In the genomic region with DNA sequence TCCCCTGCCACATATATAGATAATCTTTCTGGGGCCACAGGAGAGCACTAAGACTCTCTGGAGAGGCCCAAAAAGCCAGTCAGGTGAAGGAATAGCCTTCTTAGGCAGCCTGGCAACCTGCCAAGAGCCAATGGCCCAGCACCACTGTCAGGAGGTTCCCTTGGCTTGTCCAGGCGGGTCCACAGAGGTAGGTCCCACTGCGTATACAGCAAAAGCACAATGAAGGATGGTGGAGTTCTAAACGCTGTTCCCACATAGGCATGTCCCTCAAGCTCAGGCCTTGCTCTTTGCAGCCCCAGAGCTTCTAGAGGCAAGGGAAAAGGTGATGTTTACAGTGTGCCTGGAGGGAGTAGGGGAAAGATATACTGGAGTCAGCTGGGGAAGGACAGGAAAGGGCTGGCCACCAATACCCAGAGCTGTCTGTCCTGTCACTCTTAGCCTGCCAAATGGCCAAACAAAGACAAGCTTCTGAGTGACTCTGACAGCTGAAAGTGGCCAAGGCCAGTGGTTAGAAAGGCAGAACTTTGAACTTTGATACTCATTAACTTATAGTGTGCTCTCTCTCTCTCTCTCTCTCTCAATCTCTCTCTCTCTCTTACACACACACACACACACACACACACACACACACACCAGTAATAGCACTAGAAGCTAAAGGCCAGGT, we compare ENCODE assay signal across 16 mouse cellular contexts.
A peak's percentile ranks its signal among the peaks of the same experiment; 100 is the strongest.
DNase-seq lines count a peak whose midpoint lies in the region; ATAC-seq and TF ChIP-seq lines count a peak whose summit lies in the region.
"Had no signal": no experiment of that assay in that cellular context is flagged by ENCODE, and none has a peak within 500 bp of the region (broad histone marks: within the 10 kb centered on the region; RNA-seq: fewer than 3 reads in every experiment).

No protein-coding gene starts in this region.

- H3K27ac ChIP-seq in gastrocnemius, adult 2 months: peak overlapping the region; percentile 48
- no peak overlapping the region for H3K27ac ChIP-seq in MEL (ENCODE audit: control insufficient read depth, low read depth, low read length)
- no peak overlapping the region for H3K27ac ChIP-seq in kidney, embryonic 16.5 days (ENCODE audit: low read length)
- peak overlapping the region; percentile 41 for H3K27ac ChIP-seq in liver, embryonic 16.5 days (ENCODE audit: low read length)
- H3K27ac ChIP-seq: forebrain, embryonic 13.5 days; heart, embryonic 13.5 days had no signal

- ATAC-seq in kidney, embryonic 16.5 days (ENCODE audit: low FRiP score, low TSS enrichment): 0 out of 2 replicates have a peak, but pooled peaks have one; percentile 12
- ATAC-seq in liver, embryonic 16.5 days (ENCODE audit: low read depth): peak; percentile 80
- ATAC-seq: forebrain, embryonic 13.5 days; hindbrain, embryonic 16.5 days had no signal

- H3K4me1 ChIP-seq in MEL (ENCODE audit: control insufficient read depth in 1 of 2, insufficient read depth in 2 of 2, low read length in 2 of 2): no peaks in the 10 kb centered on the region
- no peaks in the 10 kb centered on the region for H3K4me1 ChIP-seq in kidney, embryonic 16.5 days (ENCODE audit: insufficient read depth, low read length)
- H3K4me1 ChIP-seq in liver, embryonic 16.5 days (ENCODE audit: control insufficient read depth, low read depth, low read length): no peaks in the 10 kb centered on the region
- H3K4me1 ChIP-seq: forebrain, embryonic 13.5 days had no signal

- peak; percentile 39 for DNase-seq in gastrocnemius, adult 2 months
- no peak for DNase-seq in gastrocnemius, postnatal 4 days (ENCODE audit: low spot score in 2 of 2)
- peak; percentile 5 for DNase-seq in MEL (ENCODE audit: low read depth, low spot score)
- DNase-seq in urinary bladder, postnatal 14 days (ENCODE audit: low spot score): no peak
- no peak for DNase-seq in spleen, adult 12 weeks (ENCODE audit: low spot score)
- no peak for DNase-seq in adrenal gland, postnatal 10 days
- DNase-seq: cerebellum, postnatal 14 days; embryo, embryonic 11 days; heart, postnatal 4 days; lung, adult 18-20 months; right cerebral cortex, postnatal 25 days had no signal

- H3K4me2 ChIP-seq in kidney, embryonic 16.5 days (replicated peaks; ENCODE audit: low read depth, low read length): no peak overlapping the region
- H3K4me2 ChIP-seq in liver, embryonic 16.5 days (ENCODE audit: low read depth, low read length): no peak overlapping the region
- H3K4me2 ChIP-seq: forebrain, embryonic 13.5 days; heart, embryonic 13.5 days had no signal

- no peak overlapping the region for H3K9ac ChIP-seq in MEL (ENCODE audit: control insufficient read depth, low read depth, low read length, poor library complexity, severe bottlenecking)
- no peak overlapping the region for H3K9ac ChIP-seq in kidney, embryonic 16.5 days (replicated peaks; ENCODE audit: low read length)
- no peak overlapping the region for H3K9ac ChIP-seq in liver, embryonic 16.5 days (ENCODE audit: low read depth, low read length)
- H3K9ac ChIP-seq: forebrain, embryonic 13.5 days; heart, embryonic 13.5 days had no signal

- no peaks in the 10 kb centered on the region for H3K36me3 ChIP-seq in MEL (ENCODE audit: control insufficient read depth in 1 of 2, insufficient read depth in 2 of 2, low read length in 2 of 2)
- H3K36me3 ChIP-seq in kidney, embryonic 16.5 days (ENCODE audit: insufficient read depth, low read length): no peaks in the 10 kb centered on the region
- H3K36me3 ChIP-seq in liver, embryonic 16.5 days (ENCODE audit: control insufficient read depth, insufficient read depth): no peaks in the 10 kb centered on the region
- H3K36me3 ChIP-seq: heart, embryonic 13.5 days had no signal

- TF ChIP-seq EP300 in MEL (IDR thresholded peaks at IDR 0.05; ENCODE audit: low read depth in 1 of 2, low read length in 2 of 2): no peak

- H3K4me3 ChIP-seq in gastrocnemius, adult 2 months: no peak overlapping the region
- H3K4me3 ChIP-seq in MEL (ENCODE audit: control insufficient read depth in 1 of 2, insufficient read depth in 1 of 2, low read depth in 2 of 2, low read length in 2 of 2): no peak overlapping the region
- no peak overlapping the region for H3K4me3 ChIP-seq in kidney, embryonic 16.5 days (ENCODE audit: low read length)
- no peak overlapping the region for H3K4me3 ChIP-seq in liver, embryonic 16.5 days (ENCODE audit: low read depth, low read length)
- H3K4me3 ChIP-seq: forebrain, embryonic 13.5 days; heart, embryonic 13.5 days had no signal

- TF ChIP-seq POLR2A in MEL (IDR thresholded peaks at IDR 0.05; ENCODE audit: control insufficient read depth in 1 of 2, insufficient read depth in 1 of 2, low read depth in 1 of 2, low read length in 2 of 2, poor library complexity in 1 of 2): no peak

- intact Hi-C loops in gastrocnemius, adult 2 months (cut with DNase I): loop anchor here (10.0 kb wide), 2 partner anchors 160 to 290 kb away; no protein-coding TSS in a partner anchor

- TF ChIP-seq CTCF in gastrocnemius, adult 2 months (IDR thresholded peaks at IDR 0.05): no peak
- TF ChIP-seq CTCF in MEL (IDR thresholded peaks at IDR 0.05 in 2 of 3, conservative IDR thresholded peaks at IDR 0.05 in 1 of 3; ENCODE audit: control insufficient read depth in 1 of 3, insufficient read depth in 1 of 3, low read depth in 2 of 3, low read length in 3 of 3, poor library complexity in 1 of 3, severe bottlenecking in 1 of 3): no peak

- no peaks in the 10 kb centered on the region for H3K79me2 ChIP-seq in MEL (ENCODE audit: control insufficient read depth, insufficient read depth, low read length, poor library complexity)

- 77% methylated on average over 3 of the region's 3 CpGs for WGBS in kidney, embryonic 16.5 days
- WGBS in liver, embryonic 16.5 days (ENCODE audit: insufficient replicate concordance): 56% methylated on average over 3 of the region's 3 CpGs

- TF ChIP-seq RAD21 in MEL (IDR thresholded peaks at IDR 0.05; ENCODE audit: low read depth, low read length): no peak

- no peaks in the 10 kb centered on the region for H3K9me3 ChIP-seq in MEL (replicated peaks; ENCODE audit: insufficient read depth, low read length)
- H3K9me3 ChIP-seq in kidney, embryonic 16.5 days (ENCODE audit: low read length): no peaks in the 10 kb centered on the region
- H3K9me3 ChIP-seq in liver, embryonic 16.5 days (replicated peaks; ENCODE audit: control insufficient read depth, low read length): no peaks in the 10 kb centered on the region
- H3K9me3 ChIP-seq: forebrain, embryonic 13.5 days; heart, embryonic 13.5 days had no signal

- no peaks in the 10 kb centered on the region for H3K27me3 ChIP-seq in MEL (ENCODE audit: control insufficient read depth in 1 of 2, insufficient read depth in 2 of 2, low read length in 2 of 2)
- H3K27me3 ChIP-seq in kidney, embryonic 16.5 days (ENCODE audit: insufficient read depth, low read length): peaks cover 4% of the 10 kb centered on the region; the same call in 1 of the 2 replicates
- no peaks in the 10 kb centered on the region; the same call in 1 of the 2 replicates for H3K27me3 ChIP-seq in liver, embryonic 16.5 days (ENCODE audit: control insufficient read depth, insufficient read depth, low read depth, low read length)

TF ChIP-seq in MEL, 35 proteins besides CTCF, POLR2A, EP300 and RAD21:
- TF ChIP-seq ETS1 (IDR thresholded peaks at IDR 0.05; ENCODE audit: low read depth, low read length) (no peak), TAL1 (IDR thresholded peaks at IDR 0.05; ENCODE audit: low read length) (no peak), E2F4 (IDR thresholded peaks at IDR 0.05; ENCODE audit: borderline replicate concordance, low read depth, low read length) (no peak), JUND (IDR thresholded peaks at IDR 0.05; ENCODE audit: low read depth, low read length) (no peak), KAT2A (conservative IDR thresholded peaks at IDR 0.05; ENCODE audit: low read depth, low read length) (no peak), MXI1 (IDR thresholded peaks at IDR 0.05; ENCODE audit: low read depth, low read length) (no peak), SMC3 (IDR thresholded peaks at IDR 0.05; ENCODE audit: low read depth, low read length) (no peak), UBTF (IDR thresholded peaks at IDR 0.05; ENCODE audit: borderline replicate concordance, insufficient read depth, low read depth, low read length) (no peak), MAFK (IDR thresholded peaks at IDR 0.05; ENCODE audit: borderline replicate concordance, low read depth, low read length) (no peak), MYC (IDR thresholded peaks at IDR 0.05; ENCODE audit: low read depth, low read length) (no peak), GABPA (IDR thresholded peaks at IDR 0.05; ENCODE audit: low read depth, low read length) (no peak), CHD1 (IDR thresholded peaks at IDR 0.05; ENCODE audit: low read depth, low read length) (no peak), POLR2AphosphoS5 (IDR thresholded peaks at IDR 0.05; ENCODE audit: borderline replicate concordance, low read depth, low read length) (no peak), SIN3A (IDR thresholded peaks at IDR 0.05; ENCODE audit: low read length) (no peak), USF1 (IDR thresholded peaks at IDR 0.05; ENCODE audit: low read depth, low read length) (no peak), ZKSCAN1 (IDR thresholded peaks at IDR 0.05; ENCODE audit: low read depth, low read length) (no peak), TCF12 (IDR thresholded peaks at IDR 0.05; ENCODE audit: low read depth, low read length) (no peak), NELFE (IDR thresholded peaks at IDR 0.05; ENCODE audit: low read depth, low read length) (no peak), RCOR1 (IDR thresholded peaks at IDR 0.05; ENCODE audit: low read depth, low read length) (no peak)

Comparison
In these comparisons a context has a peak if more than half of its experiments do, and no peak if none do; other contexts are left out.
1. DNase-seq: peak in gastrocnemius, adult 2 months (single experiment) and MEL (single experiment); none in gastrocnemius, postnatal 4 days (0 of 2), urinary bladder, postnatal 14 days (single experiment), spleen, adult 12 weeks (single experiment) and adrenal gland, postnatal 10 days (single experiment).
2. H3K27ac ChIP-seq: peak in gastrocnemius, adult 2 months (single experiment) and liver, embryonic 16.5 days (single experiment); none in MEL (single experiment) and kidney, embryonic 16.5 days (single experiment).